In the genomic region with DNA sequence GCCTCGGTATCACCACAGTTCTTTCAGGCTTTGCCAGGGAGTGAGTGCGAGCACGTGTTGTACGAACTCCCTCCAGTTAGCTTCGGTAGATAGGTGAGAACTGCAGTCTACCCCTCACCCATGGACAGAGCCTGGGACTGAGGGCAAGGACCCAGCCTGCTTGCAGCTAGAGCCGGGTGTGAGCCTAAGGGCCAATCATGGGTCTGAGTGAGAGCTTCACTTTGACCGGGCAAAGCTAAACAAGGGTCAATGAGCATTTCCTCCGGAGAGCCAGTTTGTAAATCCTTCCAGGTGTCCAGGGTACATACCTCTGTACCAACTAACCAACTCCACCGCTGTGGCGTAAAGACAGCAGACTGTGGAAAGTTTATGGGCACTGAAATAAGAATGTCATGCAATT, we compare ENCODE assay signal across 22 mouse cellular contexts.
"Had no signal": no experiment of that assay in that cellular context is flagged by ENCODE, and none has a peak within 500 bp of the region (broad histone marks: within the 10 kb centered on the region; RNA-seq: fewer than 3 reads in every experiment).

No protein-coding gene starts in this region.

- DNase-seq: kidney, postnatal 4 days; left cerebral cortex, postnatal 4 days; liver, embryonic 13.5 days; lung, embryonic 14.5 days; lung, postnatal 10 days; lung, postnatal 36 days; retina, postnatal 1 day; right cerebral cortex, postnatal 25 days; spleen, adult 18-20 months; thymus, postnatal 25 days had no signal

- H3K36me3 ChIP-seq: limb, embryonic 12.5 days; limb, embryonic 15.5 days; liver, embryonic 13.5 days; midbrain, embryonic 10.5 days; midbrain, embryonic 13.5 days; neural tube, embryonic 13.5 days; stomach, embryonic 15.5 days had no signal

- H3K4me1 ChIP-seq: liver, embryonic 13.5 days had no signal

- H3K9ac ChIP-seq: limb, embryonic 12.5 days; limb, embryonic 15.5 days; liver, embryonic 13.5 days; lung, embryonic 14.5 days; midbrain, embryonic 13.5 days; neural tube, embryonic 13.5 days; stomach, embryonic 15.5 days had no signal

- H3K9me3 ChIP-seq: limb, embryonic 12.5 days; limb, embryonic 15.5 days; liver, embryonic 13.5 days; megakaryocyte, embryonic 14.5 days; midbrain, embryonic 10.5 days; midbrain, embryonic 13.5 days; neural tube, embryonic 13.5 days; stomach, embryonic 15.5 days had no signal

- ATAC-seq: hindbrain, postnatal 0 days; inflammation-experienced regulatory T-cells, adult 6 months; intestine, embryonic 16.5 days; midbrain, embryonic 13.5 days; midbrain, embryonic 16.5 days had no signal

- H3K4me2 ChIP-seq: limb, embryonic 12.5 days; limb, embryonic 15.5 days; liver, embryonic 13.5 days; lung, embryonic 14.5 days; midbrain, embryonic 13.5 days; neural tube, embryonic 13.5 days; stomach, embryonic 15.5 days had no signal

- H3K4me3 ChIP-seq: limb, embryonic 12.5 days; limb, embryonic 15.5 days; liver, embryonic 13.5 days; megakaryocyte, embryonic 14.5 days; midbrain, embryonic 10.5 days; midbrain, embryonic 13.5 days; myocyte; neural tube, embryonic 13.5 days; stomach, embryonic 15.5 days had no signal

- H3K27ac ChIP-seq: hindbrain, postnatal 0 days; limb, embryonic 12.5 days; limb, embryonic 15.5 days; liver, embryonic 13.5 days; midbrain, embryonic 10.5 days; midbrain, embryonic 13.5 days; neural tube, embryonic 13.5 days; stomach, embryonic 15.5 days had no signal

- H3K27me3 ChIP-seq: liver, embryonic 13.5 days; megakaryocyte, embryonic 14.5 days; midbrain, embryonic 13.5 days; neural tube, embryonic 13.5 days; stomach, embryonic 15.5 days had no signal
